In genomic region chr12:91557358-91558005, GRCm38 (mm10) we compare ENCODE assay signal across 7 mouse cellular contexts. TPM values are rescaled to one million over a fixed set of nuclear protein-coding genes. Genes with fewer than 3 reads are reported as not detected.
DNase-seq lines count a peak whose midpoint lies in the region; ATAC-seq and TF ChIP-seq lines count a peak whose summit lies in the region.
"Not testable (repeated sequence)": the region's sequence is repeated elsewhere in the genome, so short reads cannot be mapped to it uniquely, and the experiment has no call there.

No protein-coding gene starts in this region.

- not testable (repeated sequence) for TF ChIP-seq CTCF in lung, postnatal 0 days (IDR thresholded peaks at IDR 0.05)

- H3K27me3 ChIP-seq in embryonic facial prominence, embryonic 11.5 days (ENCODE audit: control insufficient read depth, insufficient read depth, low read length); forebrain, embryonic 15.5 days; intestine, embryonic 16.5 days (replicated peaks; ENCODE audit: control insufficient read depth, insufficient read depth, low read length); limb, embryonic 11.5 days (ENCODE audit: control insufficient read depth, insufficient read depth, low read length); liver, embryonic 15.5 days; lung, postnatal 0 days (replicated peaks; ENCODE audit: insufficient read depth, low read length); stomach, embryonic 15.5 days (replicated peaks): not testable (repeated sequence)

- H3K4me2 ChIP-seq in embryonic facial prominence, embryonic 11.5 days (ENCODE audit: low read depth, low read length); forebrain, embryonic 15.5 days (replicated peaks); intestine, embryonic 16.5 days (ENCODE audit: low read depth, low read length); limb, embryonic 11.5 days (ENCODE audit: low read depth, severe bottlenecking); liver, embryonic 15.5 days; lung, postnatal 0 days (replicated peaks; ENCODE audit: low read depth, low read length); stomach, embryonic 15.5 days: not testable (repeated sequence)

- not testable (repeated sequence) for H3K4me1 ChIP-seq in embryonic facial prominence, embryonic 11.5 days (ENCODE audit: control insufficient read depth, insufficient read depth, low read length); forebrain, embryonic 15.5 days; intestine, embryonic 16.5 days (ENCODE audit: control insufficient read depth, insufficient read depth, low read length); limb, embryonic 11.5 days (ENCODE audit: control insufficient read depth, insufficient read depth, low read length); liver, embryonic 15.5 days (replicated peaks); lung, postnatal 0 days (ENCODE audit: insufficient read depth, low read depth, low read length); stomach, embryonic 15.5 days

- not testable (repeated sequence) for H3K27ac ChIP-seq in embryonic facial prominence, embryonic 11.5 days (replicated peaks; ENCODE audit: low read depth, low read length); forebrain, embryonic 15.5 days (replicated peaks); intestine, embryonic 16.5 days (ENCODE audit: low read length); limb, embryonic 11.5 days (replicated peaks; ENCODE audit: low read depth, low read length); liver, embryonic 15.5 days (replicated peaks); lung, postnatal 0 days (ENCODE audit: low read length); stomach, embryonic 15.5 days

- TF ChIP-seq EP300 in lung, postnatal 0 days (IDR thresholded peaks at IDR 0.05): not testable (repeated sequence)

- H3K36me3 ChIP-seq in embryonic facial prominence, embryonic 11.5 days (replicated peaks; ENCODE audit: control insufficient read depth, insufficient read depth, low read depth, low read length); intestine, embryonic 16.5 days (ENCODE audit: control insufficient read depth, insufficient read depth, low read length); limb, embryonic 11.5 days (ENCODE audit: control insufficient read depth, insufficient read depth, low read length); lung, postnatal 0 days (ENCODE audit: insufficient read depth, low read length); stomach, embryonic 15.5 days: not testable (repeated sequence)
- peaks cover 15% of the 10 kb centered on the region for H3K36me3 ChIP-seq in forebrain, embryonic 15.5 days
- H3K36me3 ChIP-seq in liver, embryonic 15.5 days (replicated peaks): peaks cover 42% of the 10 kb centered on the region

- peak; percentile 59; the same call in 1 of the 2 replicates for ATAC-seq in embryonic facial prominence, embryonic 11.5 days (replicated peaks; ENCODE audit: insufficient number of reproducible peaks, low FRiP score, low TSS enrichment, low read depth)
- peak; percentile 57; the same call in 1 of the 2 replicates for ATAC-seq in forebrain, embryonic 15.5 days (replicated peaks)
- peak; percentile 94 for ATAC-seq in intestine, embryonic 16.5 days
- peak; percentile 44; the same call in 1 of the 2 replicates for ATAC-seq in limb, embryonic 11.5 days (ENCODE audit: insufficient number of reproducible peaks, low FRiP score, low TSS enrichment, low read depth)
- peak; percentile 62; the same call in 1 of the 2 replicates for ATAC-seq in liver, embryonic 15.5 days (ENCODE audit: insufficient read depth)
- peak; percentile 93 for ATAC-seq in lung, postnatal 0 days
- peak; percentile 97 for ATAC-seq in stomach, embryonic 15.5 days (ENCODE audit: insufficient read depth, low FRiP score, low read depth)

- H3K9ac ChIP-seq in embryonic facial prominence, embryonic 11.5 days (replicated peaks; ENCODE audit: low read length); forebrain, embryonic 15.5 days (replicated peaks); intestine, embryonic 16.5 days (ENCODE audit: low read depth, low read length); limb, embryonic 11.5 days (ENCODE audit: low read length); liver, embryonic 15.5 days; lung, postnatal 0 days (replicated peaks; ENCODE audit: low read depth); stomach, embryonic 15.5 days: not testable (repeated sequence)

- DNase-seq in embryonic facial prominence, embryonic 11.5 days (ENCODE audit: low spot score); limb, embryonic 11.5 days (ENCODE audit: low spot score); lung, postnatal 0 days (ENCODE audit: low spot score): not testable (repeated sequence)

- WGBS in embryonic facial prominence, embryonic 11.5 days: 93% methylated on average over 8 of the region's 8 CpGs
- 53% methylated on average over 8 of the region's 8 CpGs for WGBS in forebrain, embryonic 15.5 days
- WGBS in intestine, embryonic 16.5 days: 80% methylated on average over 8 of the region's 8 CpGs
- WGBS in limb, embryonic 11.5 days: 90% methylated on average over 8 of the region's 8 CpGs
- WGBS in liver, embryonic 15.5 days (ENCODE audit: insufficient replicate concordance): 87% methylated on average over 8 of the region's 8 CpGs
- 77% methylated on average over 8 of the region's 8 CpGs for WGBS in lung, postnatal 0 days
- 83% methylated on average over 8 of the region's 8 CpGs for WGBS in stomach, embryonic 15.5 days

- not testable (repeated sequence) for H3K4me3 ChIP-seq in embryonic facial prominence, embryonic 11.5 days (ENCODE audit: low read depth, low read length); forebrain, embryonic 15.5 days; intestine, embryonic 16.5 days (ENCODE audit: low read length); limb, embryonic 11.5 days (ENCODE audit: low read depth, low read length); liver, embryonic 15.5 days (replicated peaks); lung, postnatal 0 days (ENCODE audit: low read depth, low read length); stomach, embryonic 15.5 days (replicated peaks)

- not testable (repeated sequence) for H3K9me3 ChIP-seq in embryonic facial prominence, embryonic 11.5 days (replicated peaks; ENCODE audit: control insufficient read depth, low read length); forebrain, embryonic 15.5 days; intestine, embryonic 16.5 days (ENCODE audit: control insufficient read depth, low read length); limb, embryonic 11.5 days (ENCODE audit: control insufficient read depth, low read length); liver, embryonic 15.5 days (replicated peaks); lung, postnatal 0 days (ENCODE audit: low read length); stomach, embryonic 15.5 days

RNA-seq across cellular contexts. Expression of gene Gtf2a1, which starts 32.8 kb away (rescaled TPM):
- polyA plus RNA-seq in embryonic facial prominence, embryonic 11.5 days (2014; fragmentation: Nextera tagmentation; extraction: Ambion mirVana): 46.3 and 48.5 TPM in 2 replicates
- 68.6 and 71.1 TPM in 2 replicates for polyA plus RNA-seq in forebrain, embryonic 15.5 days (2015; fragmentation: Nextera tagmentation; extraction: Ambion mirVana)
- 29.9 and 32.3 TPM in 2 replicates for polyA plus RNA-seq in intestine, embryonic 16.5 days (2015; fragmentation: Nextera tagmentation; extraction: Ambion mirVana)
- 39.8 and 46.6 TPM in 2 replicates for polyA plus RNA-seq in limb, embryonic 11.5 days (2014; fragmentation: Nextera tagmentation; extraction: Ambion mirVana)
- polyA plus RNA-seq in liver, embryonic 15.5 days (2015; fragmentation: Nextera tagmentation; extraction: Ambion mirVana): 15.3 and 16.1 TPM in 2 replicates
- polyA plus RNA-seq in lung, postnatal 0 days (2015; fragmentation: Nextera tagmentation; extraction: Ambion mirVana): 25.0 and 30.3 TPM in 2 replicates
- polyA plus RNA-seq in stomach, embryonic 15.5 days (2015; fragmentation: Nextera tagmentation; extraction: Ambion mirVana): 36.7 and 39.2 TPM in 2 replicates

Comparison
In these comparisons a context has a peak if more than half of its experiments do, and no peak if none do; other contexts are left out.
1. ATAC-seq: peak in every context shown above with its lines; median percentile 97 in stomach, embryonic 15.5 days; 94 in intestine, embryonic 16.5 days; 93 in lung, postnatal 0 days; 62 in liver, embryonic 15.5 days; 59 in embryonic facial prominence, embryonic 11.5 days; 57 in forebrain, embryonic 15.5 days; 44 in limb, embryonic 11.5 days.